Mouse (Mus musculus) olfactory bulb, adult 2 months (tissue): ENCODE measurements around the gene 4930535I16Rik.

Experiments used
- CTCF ChIP-seq: fragments of 200-500 bp; IDR thresholded peaks from 2 replicates; pipeline ENCODE4 v1.5.1; 2012; ENCODE audit warnings: low read depth, mild to moderate bottlenecking, low read length, moderate library complexity; ENCODE audit not compliant: insufficient read depth
- POLR2A ChIP-seq: fragments of 200-500 bp; IDR thresholded peaks from 2 replicates; pipeline ENCODE4 v1.6.1; 2012; ENCODE audit warnings: mild to moderate bottlenecking, low read depth, low read length, moderate library complexity; ENCODE audit not compliant: insufficient read depth

- TF ChIP-seq CTCF: no peak
- TF ChIP-seq POLR2A: no peak
Observed at GRCm38 (mm10) chr4:123912431-123912830, 5.4 kb downstream of the 4930535I16Rik start.
